Comparison of ENCODE assay signal across 13 mouse cellular contexts in the genomic region with DNA sequence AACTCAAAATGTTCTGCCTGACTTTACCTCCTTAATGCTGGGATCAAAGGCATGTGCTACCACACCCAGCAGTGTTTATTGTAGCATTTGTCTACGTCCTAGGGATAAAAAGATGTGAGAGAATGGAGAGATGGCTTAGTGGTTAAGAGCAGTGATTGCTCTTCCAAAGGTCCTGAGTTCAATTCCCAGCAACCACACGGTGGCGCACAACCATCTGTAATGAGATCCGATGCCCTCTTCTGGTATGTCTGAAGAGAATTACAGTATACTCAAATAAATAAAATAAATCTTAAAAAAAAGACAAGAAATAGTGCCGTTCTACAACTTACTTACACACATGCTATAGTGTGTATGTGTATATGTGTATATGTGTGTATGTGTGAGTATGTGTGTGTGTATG. TPM values are rescaled to one million over a fixed set of nuclear protein-coding genes. Genes with fewer than 3 reads are reported as not detected.
DNase-seq lines count a peak whose midpoint lies in the region; ATAC-seq and TF ChIP-seq lines count a peak whose summit lies in the region.
"Had no signal": no experiment of that assay in that cellular context is flagged by ENCODE, and none has a peak within 500 bp of the region (broad histone marks: within the 10 kb centered on the region; RNA-seq: fewer than 3 reads in every experiment).

No protein-coding gene starts in this region.

- POLR2A ChIA-PET in Patski (lab: Charles Lee): no interaction called here

- CTCF ChIA-PET in Patski (lab: Charles Lee): interaction anchor here (1.6 kb wide), 1 partner anchor 13 kb away, joined by 7 read pairs; no protein-coding TSS in a partner anchor

- DNase-seq in layer of hippocampus, adult 2 months (ENCODE audit: low spot score in 2 of 2): no peak
- no peak for DNase-seq in layer of hippocampus, adult 9-10 months (ENCODE audit: low spot score)
- DNase-seq in thymus, postnatal 14 days: peak; percentile 45
- no peak for DNase-seq in thymus, adult 18-20 months
- no peak for DNase-seq in Patski (ENCODE audit: low read depth, low spot score)
- DNase-seq in splenic B cell, adult 2 months (ENCODE audit: low read depth, low spot score): peak; percentile 17
- DNase-seq: adrenal gland, postnatal 14 days; cerebellum, adult 11 months had no signal

- H3K27me3 ChIP-seq in Patski: no peaks in the 10 kb centered on the region
- H3K27me3 ChIP-seq in splenic B cell, adult 2 months (ENCODE audit: control insufficient read depth, insufficient read depth, low read length, poor library complexity, severe bottlenecking): no peaks in the 10 kb centered on the region
- H3K27me3 ChIP-seq: heart, embryonic 15.5 days; hindbrain, embryonic 15.5 days had no signal

- no peak overlapping the region for H3K4me3 ChIP-seq in layer of hippocampus, adult 2 months
- H3K4me3 ChIP-seq: heart, embryonic 15.5 days; hindbrain, embryonic 15.5 days; limb, embryonic 10.5 days; myocyte had no signal

- ATAC-seq in Patski: no peak
- ATAC-seq in frontal cortex, adult (ENCODE audit: low TSS enrichment): no peak

- in situ Hi-C loops in Patski (cut with MboI; ENCODE audit: low pct_unique_long_range_greater_than_20kb): no loop called here

- no peak overlapping the region for H3K27ac ChIP-seq in layer of hippocampus, adult 2 months
- H3K27ac ChIP-seq: heart, embryonic 15.5 days; hindbrain, embryonic 15.5 days; limb, embryonic 10.5 days had no signal

- no peaks in the 10 kb centered on the region for H3K36me3 ChIP-seq in splenic B cell, adult 2 months (ENCODE audit: control insufficient read depth, insufficient read depth, low read length, poor library complexity, severe bottlenecking)
- H3K36me3 ChIP-seq: heart, embryonic 15.5 days; hindbrain, embryonic 15.5 days; limb, embryonic 10.5 days had no signal

- TF ChIP-seq CTCF in layer of hippocampus, adult 2 months (conservative IDR thresholded peaks at IDR 0.05): peak; percentile 66
- TF ChIP-seq CTCF in Patski (IDR thresholded peaks at IDR 0.05): peak; percentile 73

RNA-seq across cellular contexts. Expression of a gene that starts 17.3 kb away (rescaled TPM):
- total RNA-seq in layer of hippocampus, adult 2 months (2021): 10 to 100 TPM; 18.2 to 18.3 TPM
- 24.8 TPM for polyA plus RNA-seq in Patski (2021)

Comparison
In these comparisons a context has a peak if more than half of its experiments do, and no peak if none do; other contexts are left out.
1. DNase-seq: peak in thymus, postnatal 14 days (single experiment) and splenic B cell, adult 2 months (single experiment); none in layer of hippocampus, adult 2 months (0 of 2), layer of hippocampus, adult 9-10 months (single experiment), thymus, adult 18-20 months (0 of 2) and Patski (single experiment).